In the genomic region with DNA sequence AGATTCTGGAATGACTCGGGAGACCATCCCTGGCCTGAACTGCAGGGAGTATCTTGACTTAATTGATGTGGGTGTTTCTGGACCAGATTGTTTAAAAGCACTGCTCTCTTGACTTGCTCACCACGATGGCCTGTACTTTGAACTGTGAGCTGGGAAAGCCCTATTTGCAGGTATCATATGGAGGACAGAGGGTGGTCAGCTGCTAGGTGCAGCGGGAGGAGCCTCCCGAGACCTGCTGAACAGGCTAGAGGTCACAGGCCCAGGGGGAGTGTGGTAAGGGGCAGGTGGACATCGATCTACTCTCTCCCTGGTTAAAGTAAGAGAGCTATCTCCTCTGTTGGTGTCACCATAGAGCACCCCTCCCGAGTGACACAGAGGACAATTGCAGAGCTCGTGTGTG, we compare ENCODE assay signal across 20 mouse cellular contexts. TPM values are rescaled to one million over a fixed set of nuclear protein-coding genes. Genes with fewer than 3 reads are reported as not detected.
A peak's percentile ranks its signal among the peaks of the same experiment; 100 is the strongest.
DNase-seq lines count a peak whose midpoint lies in the region; ATAC-seq lines count a peak whose summit lies in the region.
"Had no signal": no experiment of that assay in that cellular context is flagged by ENCODE, and none has a peak within 500 bp of the region (broad histone marks: within the 10 kb centered on the region; RNA-seq: fewer than 3 reads in every experiment).

No protein-coding gene starts in this region.

- no peak overlapping the region for H3K4me3 ChIP-seq in heart, embryonic 11.5 days (ENCODE audit: low read depth, low read length)
- no peak overlapping the region for H3K4me3 ChIP-seq in liver, embryonic 12.5 days
- H3K4me3 ChIP-seq: forebrain, embryonic 10.5 days; hindbrain, embryonic 15.5 days; limb, embryonic 12.5 days; lung, embryonic 15.5 days had no signal

- WGBS in heart, embryonic 11.5 days (ENCODE audit: insufficient replicate concordance), result 68% methylated on average over 7 of the region's 7 CpGs
- 66% methylated on average over 7 of the region's 7 CpGs for WGBS in liver, embryonic 12.5 days (ENCODE audit: insufficient replicate concordance)

- no peak for DNase-seq in heart, adult 8-10 months (ENCODE audit: low spot score)
- DNase-seq in kidney, postnatal 14 days, result peak; percentile 17
- no peak for DNase-seq in kidney, postnatal 25 days
- no peak for DNase-seq in ovary, adult 18-20 months (ENCODE audit: low spot score)
- DNase-seq in lung, postnatal 4 days, result no peak
- DNase-seq: adrenal gland, postnatal 36 days; cerebellum, adult 18-20 months; cerebellum, postnatal 25 days; heart, adult 18-20 months; kidney, adult 8-10 months; thymus, postnatal 25 days had no signal

- no peaks in the 10 kb centered on the region for H3K36me3 ChIP-seq in heart, embryonic 11.5 days (ENCODE audit: control insufficient read depth, insufficient read depth, low read length)
- peaks cover 11% of the 10 kb centered on the region; the same call in 1 of the 2 replicates for H3K36me3 ChIP-seq in liver, embryonic 12.5 days
- H3K36me3 ChIP-seq: hindbrain, embryonic 15.5 days; limb, embryonic 12.5 days; lung, embryonic 15.5 days had no signal

- H3K4me1 ChIP-seq in heart, embryonic 11.5 days (ENCODE audit: control insufficient read depth, insufficient read depth, low read length), result peaks cover 63% of the 10 kb centered on the region
- H3K4me1 ChIP-seq in liver, embryonic 12.5 days, result peaks cover 99% of the 10 kb centered on the region

- H3K4me2 ChIP-seq in heart, embryonic 11.5 days, result no peak overlapping the region
- H3K4me2 ChIP-seq in liver, embryonic 12.5 days, result peak overlapping the region; percentile 66
- H3K4me2 ChIP-seq: hindbrain, embryonic 15.5 days; limb, embryonic 12.5 days; lung, embryonic 15.5 days; midbrain, embryonic 11.5 days had no signal

- no peaks in the 10 kb centered on the region for H3K27me3 ChIP-seq in heart, embryonic 11.5 days (ENCODE audit: control insufficient read depth, insufficient read depth, low read length)
- no peaks in the 10 kb centered on the region for H3K27me3 ChIP-seq in liver, embryonic 12.5 days (replicated peaks)
- H3K27me3 ChIP-seq: CH12.LX; hindbrain, embryonic 15.5 days; limb, embryonic 12.5 days; lung, embryonic 15.5 days had no signal

- no peak for ATAC-seq in heart, embryonic 11.5 days (replicated peaks; ENCODE audit: insufficient number of reproducible peaks, low FRiP score, low TSS enrichment)
- ATAC-seq in liver, embryonic 12.5 days, result 0 out of 2 replicates have a peak, but pooled peaks have one; percentile 8

- no peak overlapping the region for H3K9ac ChIP-seq in heart, embryonic 11.5 days (ENCODE audit: low read depth, low read length)
- H3K9ac ChIP-seq in liver, embryonic 12.5 days, result no peak overlapping the region
- H3K9ac ChIP-seq: hindbrain, embryonic 15.5 days; limb, embryonic 12.5 days; lung, embryonic 15.5 days had no signal

- H3K27ac ChIP-seq in heart, embryonic 11.5 days (ENCODE audit: low read depth, low read length), result peak overlapping the region; percentile 50
- H3K27ac ChIP-seq in liver, embryonic 12.5 days, result peak overlapping the region; percentile 94
- H3K27ac ChIP-seq: forebrain, embryonic 10.5 days; hindbrain, embryonic 15.5 days; limb, embryonic 12.5 days; lung, embryonic 15.5 days; macrophage had no signal

- H3K9me3 ChIP-seq in heart, embryonic 11.5 days (replicated peaks; ENCODE audit: control insufficient read depth, low read length), result no peaks in the 10 kb centered on the region
- no peaks in the 10 kb centered on the region for H3K9me3 ChIP-seq in liver, embryonic 12.5 days (replicated peaks)
- H3K9me3 ChIP-seq: hindbrain, embryonic 15.5 days; limb, embryonic 12.5 days; lung, embryonic 15.5 days had no signal

RNA-seq across cellular contexts. Expression of a gene that starts 28.6 kb away (rescaled TPM):
- 18.5 and 23.0 TPM in 2 replicates for polyA plus RNA-seq in heart, embryonic 11.5 days (2014; fragmentation: Nextera tagmentation; extraction: Ambion mirVana)
- 10 to 100 TPM; 23.3 to 28.6 (median 24.9) TPM for total RNA-seq in heart, adult 8-10 months (2022)
- 9.5 and 10.2 TPM in 2 replicates for polyA plus RNA-seq in liver, embryonic 12.5 days (2016; fragmentation: Nextera tagmentation; extraction: Ambion mirVana)
